Mouse (Mus musculus) erythroblast, embryonic 14.5 days (primary cell): ENCODE data around the gene Trak1.

Source experiments
- GATA1 ChIP-seq: IDR thresholded peaks from 2 replicates; pipeline ENCODE4 v1.6.1; 2012; ENCODE audit warnings: low read length, inconsistent platforms, mixed read lengths
- TAL1 ChIP-seq: IDR thresholded peaks from 3 replicates; pipeline ENCODE4 v1.6.1; 2012; ENCODE audit warnings: low read length, inconsistent platforms, mixed read lengths

- TF ChIP-seq GATA1, result no peak
- no peak for TF ChIP-seq TAL1
These were observed 133.1 kb downstream of the Trak1 start for GRCm38 (mm10) chr9:121430379-121430778.
